ENCODE assay signal across 15 mouse cellular contexts in the genomic region with DNA sequence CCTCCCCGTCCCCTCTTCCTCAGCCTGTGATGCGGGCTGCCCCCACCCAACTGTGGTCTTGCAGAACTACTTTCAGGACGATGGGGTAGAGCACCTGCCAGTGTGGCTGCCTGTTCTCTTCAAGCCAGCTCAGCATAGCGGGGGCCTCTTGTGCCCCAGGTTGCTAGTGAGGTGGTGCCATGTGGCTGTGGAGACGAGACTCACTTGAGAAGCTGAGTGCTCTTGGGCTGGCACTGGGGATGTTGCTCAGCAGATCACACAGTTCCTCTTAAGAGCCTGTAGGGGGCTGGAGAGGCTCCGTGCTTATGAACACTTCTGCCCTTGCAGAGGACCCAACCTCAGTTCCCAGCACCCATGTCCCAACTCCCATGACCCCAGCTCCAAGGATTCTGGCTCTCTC. TPM values are rescaled to one million over a fixed set of nuclear protein-coding genes. Genes with fewer than 3 reads are reported as not detected.
DNase-seq lines count a peak whose midpoint lies in the region; ATAC-seq and TF ChIP-seq lines count a peak whose summit lies in the region.
"Had no signal": no experiment of that assay in that cellular context is flagged by ENCODE, and none has a peak within 500 bp of the region (broad histone marks: within the 10 kb centered on the region; RNA-seq: fewer than 3 reads in every experiment).

No protein-coding gene starts in this region.

- H3K9me3 ChIP-seq in lung, embryonic 14.5 days (ENCODE audit: low read depth, low read length), result no peaks in the 10 kb centered on the region
- H3K9me3 ChIP-seq in embryonic facial prominence, embryonic 10.5 days, result no peaks in the 10 kb centered on the region
- H3K9me3 ChIP-seq in forebrain, embryonic 12.5 days, result no peaks in the 10 kb centered on the region
- H3K9me3 ChIP-seq: hindbrain, embryonic 13.5 days; limb, embryonic 15.5 days; midbrain, embryonic 12.5 days; neural tube, embryonic 15.5 days had no signal

- no peak for TF ChIP-seq POLR2A in heart, adult 2 months (IDR thresholded peaks at IDR 0.05; ENCODE audit: insufficient read depth, low read depth, low read length)

- no peak overlapping the region for H3K9ac ChIP-seq in heart, adult 2 months (ENCODE audit: low read depth, low read length)
- no peak overlapping the region for H3K9ac ChIP-seq in lung, embryonic 14.5 days
- no peak overlapping the region for H3K9ac ChIP-seq in forebrain, embryonic 12.5 days
- H3K9ac ChIP-seq: hindbrain, embryonic 13.5 days; limb, embryonic 15.5 days; midbrain, embryonic 12.5 days; neural tube, embryonic 15.5 days had no signal

- no peaks in the 10 kb centered on the region for H3K27me3 ChIP-seq in heart, adult 2 months (ENCODE audit: control insufficient read depth, insufficient read depth, low read length)
- H3K27me3 ChIP-seq in lung, embryonic 14.5 days (ENCODE audit: insufficient read depth, low read length), result no peaks in the 10 kb centered on the region
- no peaks in the 10 kb centered on the region for H3K27me3 ChIP-seq in embryonic facial prominence, embryonic 10.5 days (replicated peaks; ENCODE audit: low read depth, poor library complexity, severe bottlenecking)
- no peaks in the 10 kb centered on the region for H3K27me3 ChIP-seq in forebrain, embryonic 12.5 days
- H3K27me3 ChIP-seq: hindbrain, embryonic 13.5 days; limb, embryonic 15.5 days; midbrain, embryonic 12.5 days; neural tube, embryonic 15.5 days had no signal

- DNase-seq in heart, adult 2 months, result no peak
- no peak for DNase-seq in heart, postnatal 4 days
- no peak for DNase-seq in lung, embryonic 14.5 days
- DNase-seq in lung, postnatal 36 days, result no peak
- no peak for DNase-seq in embryonic facial prominence, embryonic 10.5 days (ENCODE audit: low spot score)
- DNase-seq in thymus, postnatal 36 days, result peak; percentile 13 to 54
- no peak for DNase-seq in frontal cortex, postnatal 14 days (ENCODE audit: low spot score in 2 of 2)
- DNase-seq: heart, adult 18-20 months had no signal

- no peaks in the 10 kb centered on the region for H3K79me2 ChIP-seq in heart, adult 2 months (replicated peaks; ENCODE audit: control insufficient read depth, insufficient read depth, low read length)

- WGBS in heart, adult 2 months, result 87% methylated on average over 6 of the region's 6 CpGs
- WGBS in lung, embryonic 14.5 days, result 65% methylated on average over 6 of the region's 6 CpGs
- 84% methylated on average over 6 of the region's 6 CpGs for WGBS in embryonic facial prominence, embryonic 10.5 days
- WGBS in forebrain, embryonic 12.5 days, result 90% methylated on average over 6 of the region's 6 CpGs

- H3K4me1 ChIP-seq in heart, adult 2 months (ENCODE audit: control insufficient read depth, insufficient read depth, low read length), result no peaks in the 10 kb centered on the region; the same call in 1 of the 2 replicates
- H3K4me1 ChIP-seq in lung, embryonic 14.5 days (ENCODE audit: insufficient read depth), result no peaks in the 10 kb centered on the region
- peaks cover 35% of the 10 kb centered on the region for H3K4me1 ChIP-seq in embryonic facial prominence, embryonic 10.5 days
- no peaks in the 10 kb centered on the region; the same call in 1 of the 2 replicates for H3K4me1 ChIP-seq in forebrain, embryonic 12.5 days
- H3K4me1 ChIP-seq: hindbrain, embryonic 13.5 days; neural tube, embryonic 15.5 days had no signal

- no peak overlapping the region for H3K4me2 ChIP-seq in lung, embryonic 14.5 days
- no peak overlapping the region for H3K4me2 ChIP-seq in forebrain, embryonic 12.5 days
- H3K4me2 ChIP-seq: hindbrain, embryonic 13.5 days; limb, embryonic 15.5 days; midbrain, embryonic 12.5 days; neural tube, embryonic 15.5 days had no signal

- ATAC-seq in lung, embryonic 14.5 days (ENCODE audit: insufficient read depth), result 0 out of 2 replicates have a peak, but pooled peaks have one; percentile 21
- ATAC-seq in forebrain, embryonic 12.5 days (ENCODE audit: low FRiP score), result no peak
- ATAC-seq: activated CD4-positive, CD25-positive, alpha-beta regulatory T cell, adult 4 months had no signal

- no peak for TF ChIP-seq EP300 in heart, adult 2 months (IDR thresholded peaks at IDR 0.05; ENCODE audit: insufficient read depth, low read depth, low read length)

- H3K4me3 ChIP-seq in heart, adult 2 months, result no peak overlapping the region
- H3K4me3 ChIP-seq in lung, embryonic 14.5 days (ENCODE audit: low read depth, low read length), result no peak overlapping the region
- no peak overlapping the region for H3K4me3 ChIP-seq in embryonic facial prominence, embryonic 10.5 days
- H3K4me3 ChIP-seq in forebrain, embryonic 12.5 days (replicated peaks), result no peak overlapping the region
- H3K4me3 ChIP-seq: forebrain, embryonic 10.5 days; hindbrain, embryonic 13.5 days; limb, embryonic 15.5 days; midbrain, embryonic 12.5 days; neural tube, embryonic 15.5 days had no signal

- no peaks in the 10 kb centered on the region for H3K36me3 ChIP-seq in heart, adult 2 months (ENCODE audit: control insufficient read depth, insufficient read depth, low read length)
- H3K36me3 ChIP-seq in lung, embryonic 14.5 days (ENCODE audit: insufficient read depth), result peaks cover 53% of the 10 kb centered on the region
- H3K36me3 ChIP-seq in embryonic facial prominence, embryonic 10.5 days (replicated peaks), result peaks cover 84% of the 10 kb centered on the region
- H3K36me3 ChIP-seq in forebrain, embryonic 12.5 days (replicated peaks), result peaks cover 92% of the 10 kb centered on the region

- peak; percentile 15; the same call in 1 of the 2 replicates for TF ChIP-seq CTCF in heart, adult 2 months (IDR thresholded peaks at IDR 0.05)
- TF ChIP-seq CTCF in lung, embryonic 14.5 days (IDR thresholded peaks at IDR 0.05; ENCODE audit: low read depth), result peak; percentile 35; the same call in 1 of the 2 replicates

- intact Hi-C loops in heart, adult 2 months (cut with DNase I), result no loop called here

- no peak overlapping the region for H3K27ac ChIP-seq in heart, adult 2 months
- peak overlapping the region; percentile 65 for H3K27ac ChIP-seq in lung, embryonic 14.5 days (ENCODE audit: low read depth)
- H3K27ac ChIP-seq in embryonic facial prominence, embryonic 10.5 days (replicated peaks), result peak overlapping the region; percentile 48; the same call in 1 of the 2 replicates
- no peak overlapping the region for H3K27ac ChIP-seq in forebrain, embryonic 12.5 days
- H3K27ac ChIP-seq: forebrain, embryonic 10.5 days; hindbrain, embryonic 13.5 days; midbrain, embryonic 12.5 days; neural tube, embryonic 15.5 days had no signal

RNA-seq across cellular contexts. Expression of gene Pi16, which starts 19.7 kb away (rescaled TPM):
- 10 to 100 TPM; 24.1 to 40.7 TPM for total RNA-seq in heart, adult 2 months (2021)
- 63.1 and 73.5 TPM in 2 replicates for polyA plus RNA-seq in heart, adult 2 months (2012; rRNA removed)
- total RNA-seq in heart, postnatal 4 days (2021), result 10 to 100 TPM in 1 of 2 experiments, 1 to 10 TPM in 1; 8.8 to 10.2 TPM
- 0.14 TPM in 2 replicates for polyA plus RNA-seq in lung, embryonic 14.5 days (2014; fragmentation: Nextera tagmentation; extraction: Ambion mirVana)
- 0.65 and 0.91 TPM in 2 replicates for polyA plus RNA-seq in embryonic facial prominence, embryonic 10.5 days (2016; fragmentation: Nextera tagmentation; extraction: Ambion mirVana)
- 1.8 and 2.2 TPM in 2 replicates for polyA plus RNA-seq in forebrain, embryonic 12.5 days (2016; fragmentation: Nextera tagmentation; extraction: Ambion mirVana)

RNA-seq across cellular contexts. Expression of gene BC004004, which starts 29.2 kb away (rescaled TPM):
- total RNA-seq in heart, adult 2 months (2021), result 100 to 1,000 TPM; 264 to 318 TPM
- 184 and 264 TPM in 2 replicates for polyA plus RNA-seq in heart, adult 2 months (2012; rRNA removed)
- total RNA-seq in heart, postnatal 4 days (2021), result 100 to 1,000 TPM; 158 to 161 TPM
- polyA plus RNA-seq in lung, embryonic 14.5 days (2014; fragmentation: Nextera tagmentation; extraction: Ambion mirVana), result 68.9 and 71.1 TPM in 2 replicates
- polyA plus RNA-seq in embryonic facial prominence, embryonic 10.5 days (2016; fragmentation: Nextera tagmentation; extraction: Ambion mirVana), result 47.8 and 49.5 TPM in 2 replicates
- 65.0 and 65.2 TPM in 2 replicates for polyA plus RNA-seq in forebrain, embryonic 12.5 days (2016; fragmentation: Nextera tagmentation; extraction: Ambion mirVana)

RNA-seq across cellular contexts. Expression of gene Ppil1, which starts 33.8 kb away (rescaled TPM):
- total RNA-seq in heart, adult 2 months (2021), result 10 to 100 TPM; 28.4 to 31.1 TPM
- polyA plus RNA-seq in heart, adult 2 months (2012; rRNA removed), result 33.2 and 41.7 TPM in 2 replicates
- total RNA-seq in heart, postnatal 4 days (2021), result 10 to 100 TPM; 39.5 to 39.6 TPM
- 158 and 162 TPM in 2 replicates for polyA plus RNA-seq in lung, embryonic 14.5 days (2014; fragmentation: Nextera tagmentation; extraction: Ambion mirVana)
- polyA plus RNA-seq in embryonic facial prominence, embryonic 10.5 days (2016; fragmentation: Nextera tagmentation; extraction: Ambion mirVana), result 219 and 227 TPM in 2 replicates
- polyA plus RNA-seq in forebrain, embryonic 12.5 days (2016; fragmentation: Nextera tagmentation; extraction: Ambion mirVana), result 139 and 142 TPM in 2 replicates

RNA-seq across cellular contexts. Expression of gene Mtch1, which starts 49.9 kb away (rescaled TPM):
- total RNA-seq in heart, adult 2 months (2021), result 100 to 1,000 TPM; 186 to 203 TPM
- polyA plus RNA-seq in heart, adult 2 months (2012; rRNA removed), result 234 and 293 TPM in 2 replicates
- 100 to 1,000 TPM; 358 to 374 TPM for total RNA-seq in heart, postnatal 4 days (2021)
- polyA plus RNA-seq in lung, embryonic 14.5 days (2014; fragmentation: Nextera tagmentation; extraction: Ambion mirVana), result 381 and 395 TPM in 2 replicates
- 278 and 280 TPM in 2 replicates for polyA plus RNA-seq in embryonic facial prominence, embryonic 10.5 days (2016; fragmentation: Nextera tagmentation; extraction: Ambion mirVana)
- polyA plus RNA-seq in forebrain, embryonic 12.5 days (2016; fragmentation: Nextera tagmentation; extraction: Ambion mirVana), result 381 and 393 TPM in 2 replicates

RNA-seq across cellular contexts. Expression of gene Cpne5, which starts 59.8 kb away (rescaled TPM):
- 1 to 10 TPM; 4.4 to 5.2 TPM for total RNA-seq in heart, adult 2 months (2021)
- 10.7 and 11.2 TPM in 2 replicates for polyA plus RNA-seq in heart, adult 2 months (2012; rRNA removed)
- 1 to 10 TPM; 5.9 to 8.4 TPM for total RNA-seq in heart, postnatal 4 days (2021)
- polyA plus RNA-seq in lung, embryonic 14.5 days (2014; fragmentation: Nextera tagmentation; extraction: Ambion mirVana), result 6.7 and 6.9 TPM in 2 replicates
- 3.6 and 4.7 TPM in 2 replicates for polyA plus RNA-seq in embryonic facial prominence, embryonic 10.5 days (2016; fragmentation: Nextera tagmentation; extraction: Ambion mirVana)
- 9.9 and 10.7 TPM in 2 replicates for polyA plus RNA-seq in forebrain, embryonic 12.5 days (2016; fragmentation: Nextera tagmentation; extraction: Ambion mirVana)

Comparison
In these comparisons a context has a peak if more than half of its experiments do, and no peak if none do; other contexts are left out.
1. DNase-seq: peak in thymus, postnatal 36 days (2 of 2); none in heart, adult 2 months (0 of 2), heart, postnatal 4 days (single experiment), lung, embryonic 14.5 days (single experiment), lung, postnatal 36 days (single experiment), embryonic facial prominence, embryonic 10.5 days (single experiment) and frontal cortex, postnatal 14 days (0 of 2).
2. H3K27ac ChIP-seq: peak in lung, embryonic 14.5 days (single experiment) and embryonic facial prominence, embryonic 10.5 days (single experiment); none in heart, adult 2 months (single experiment) and forebrain, embryonic 12.5 days (single experiment).
3. RNA of gene Pi16, which starts 19.7 kb away (polyA plus RNA-seq): 63.1 to 73.5 TPM in heart, adult 2 months; 1.8 to 2.2 TPM in forebrain, embryonic 12.5 days, 0.65 to 0.91 TPM in embryonic facial prominence, embryonic 10.5 days and 0.14 TPM in lung, embryonic 14.5 days; every median in the first group is over 10 times any median in the second.